Mouse (Mus musculus) CH12.LX (cell line): ENCODE data around the gene Ccdc90b.

ENCODE experiments used
- CHD2 ChIP-seq: IDR thresholded peaks from 2 replicates; pipeline ENCODE4 v1.6.1; 2011; ENCODE audit warnings: low read length, improper control_type of control experiment
- EP300 ChIP-seq: IDR thresholded peaks from 2 replicates; pipeline ENCODE4 v1.6.1; 2011; ENCODE audit warnings: low read length, improper control_type of control experiment
- JUN ChIP-seq: IDR thresholded peaks from 2 replicates; pipeline ENCODE4 v1.6.1; 2011; ENCODE audit warnings: low read depth, mild to moderate bottlenecking, low read length, improper control_type of control experiment, moderate library complexity; ENCODE audit not compliant: insufficient read depth
- KAT2A ChIP-seq: IDR thresholded peaks from 2 replicates; pipeline ENCODE4 v1.6.1; 2012; ENCODE audit warnings: low read length, improper control_type of control experiment, inconsistent platforms; ENCODE audit not compliant: insufficient replicate concordance
- MXI1 ChIP-seq: IDR thresholded peaks from 2 replicates; pipeline ENCODE4 v1.6.1; 2011; ENCODE audit warnings: mild to moderate bottlenecking, low read depth, low read length, improper control_type of control experiment
- MYC ChIP-seq: IDR thresholded peaks from 2 replicates; pipeline ENCODE4 v1.6.1; 2011; ENCODE audit warnings: low read depth, mild to moderate bottlenecking, improper control_type of control experiment, low read length
- POLR2A ChIP-seq: IDR thresholded peaks from 2 replicates; pipeline ENCODE4 v1.6.1; 2011; ENCODE audit warnings: low read depth, mild to moderate bottlenecking, improper control_type of control experiment, low read length
- RCOR1 ChIP-seq: conservative IDR thresholded peaks from 2 replicates; pipeline ENCODE4 v1.6.1; 2012; ENCODE audit warnings: low read depth, mild to moderate bottlenecking, inconsistent platforms, low read length, improper control_type of control experiment
- SMC3 ChIP-seq: IDR thresholded peaks from 2 replicates; pipeline ENCODE4 v1.6.1; 2011; ENCODE audit warnings: low read depth, low read length, improper control_type of control experiment
- TBP ChIP-seq: conservative IDR thresholded peaks from 2 replicates; pipeline ENCODE4 v1.6.1; 2011; ENCODE audit warnings: low read depth, low read length, improper control_type of control experiment
- USF1 ChIP-seq: IDR thresholded peaks from 2 replicates; pipeline ENCODE4 v1.6.1; 2014; ENCODE audit warnings: low read depth, mild to moderate bottlenecking, inconsistent platforms, low read length, improper control_type of control experiment

DNA sequence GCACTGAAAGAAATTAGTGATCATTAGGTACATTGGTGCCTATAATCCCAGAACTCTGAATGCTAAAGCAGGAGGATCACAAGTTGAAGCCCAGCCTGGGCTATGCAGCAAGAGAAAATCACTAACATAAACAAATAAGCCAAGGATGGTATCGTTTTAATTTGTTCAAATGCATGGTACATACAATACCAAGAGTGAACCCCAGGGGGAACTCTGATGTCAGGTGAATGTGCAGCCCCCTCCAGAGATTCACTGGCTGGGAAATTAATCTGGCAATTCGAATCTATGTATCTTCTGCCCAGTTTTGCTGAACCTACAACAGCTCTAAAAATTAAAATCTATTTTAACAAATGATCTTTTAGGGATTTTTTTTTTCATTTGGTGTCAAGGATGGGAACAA is 63.5 kb downstream of the Ccdc90b start:
- no peak for TF ChIP-seq EP300
- TF ChIP-seq CHD2: no peak
- TF ChIP-seq JUN: no peak
- no peak for TF ChIP-seq RCOR1
- no peak for TF ChIP-seq POLR2A
- no peak for TF ChIP-seq MYC
- TF ChIP-seq SMC3: peak; percentile 57
- no peak for TF ChIP-seq KAT2A
- TF ChIP-seq MXI1: no peak
- TF ChIP-seq USF1: no peak
- no peak for TF ChIP-seq TBP
